Mouse (Mus musculus) CH12.LX (cell line): ENCODE measurements around the gene Mn1. TPM values are rescaled to one million over a fixed set of nuclear protein-coding genes. Genes with fewer than 3 reads are reported as not detected.

ENCODE experiments used
- DNase-seq: peaks from one replicate; pipeline ENCODE4 v3.0.0-alpha.2; 2013; ENCODE audit errors: extremely low read depth
- H3K27ac ChIP-seq: 2 replicates; pipeline ENCODE4 v1.5.1; 2012; ENCODE audit warnings: low read depth, mild to moderate bottlenecking, control low read depth, moderate library complexity; ENCODE audit not compliant: insufficient read depth
- H3K27me3 ChIP-seq: replicated peaks from 2 replicates; pipeline ENCODE3; 2012; ENCODE audit warnings: inconsistent platforms
- H3K36me3 ChIP-seq, 2 experiments: replicated peaks in 1 of 2; 2 replicates each; pipeline versions ENCODE3 to v1.6.1; 2012; ENCODE audit warnings: inconsistent platforms in 1 of 2, low read length in 1 of 2, mild to moderate bottlenecking in 1 of 2, mixed read lengths in 1 of 2, moderate library complexity in 1 of 2; ENCODE audit not compliant: control insufficient read depth in 1 of 2, insufficient read depth in 1 of 2
- H3K4me1 ChIP-seq, 2 experiments: 2 replicates each; pipeline ENCODE4 v1.6.1; 2012; ENCODE audit warnings: inconsistent platforms in 1 of 2, moderate library complexity in 1 of 2; ENCODE audit not compliant: insufficient read depth in 2 of 2, control insufficient read depth in 1 of 2
- H3K4me2 ChIP-seq: 2 replicates; pipeline ENCODE4 v1.6.1; 2012; ENCODE audit warnings: low read depth, mild to moderate bottlenecking, control low read depth; ENCODE audit not compliant: poor library complexity, insufficient read depth, severe bottlenecking
- H3K4me3 ChIP-seq, 3 experiments: fragments of 150-350 bp in 1 of 3; sonication (generic) in 1 of 3; replicated peaks in 1 of 3; 2 replicates each; pipeline versions ENCODE3 to v1.5.1; 2011 to 2012; ENCODE audit warnings: low read depth in 2 of 3, low read length in 2 of 3, mild to moderate bottlenecking in 2 of 3, moderate library complexity in 2 of 3, control low read depth in 1 of 3, improper control_type of control experiment in 1 of 3, inconsistent platforms in 1 of 3, mixed read lengths in 1 of 3; ENCODE audit not compliant: poor library complexity in 1 of 3
- H3K79me2 ChIP-seq: replicated peaks from 2 replicates; pipeline ENCODE4 v1.6.1; 2012; ENCODE audit warnings: mild to moderate bottlenecking, moderate library complexity; ENCODE audit not compliant: control insufficient read depth, poor library complexity, insufficient read depth, severe bottlenecking; ENCODE audit errors: extremely low read depth
- H3K9ac ChIP-seq: 2 replicates; pipeline ENCODE4 v1.6.1; 2012; ENCODE audit warnings: low read depth, mild to moderate bottlenecking, control low read depth, moderate library complexity; ENCODE audit not compliant: insufficient read depth
- H3K9me3 ChIP-seq: replicated peaks from 2 replicates; pipeline ENCODE3; 2012; ENCODE audit warnings: low read length, inconsistent platforms, mixed read lengths
- BHLHE40 ChIP-seq: IDR thresholded peaks from 2 replicates; pipeline ENCODE4 v1.6.1; 2011; ENCODE audit warnings: mild to moderate bottlenecking, low read depth, low read length, improper control_type of control experiment
- CHD1 ChIP-seq: IDR thresholded peaks from 2 replicates; pipeline ENCODE4 v1.6.1; 2012; ENCODE audit warnings: low read depth, low read length, improper control_type of control experiment, inconsistent platforms
- E2F4 ChIP-seq: IDR thresholded peaks from 2 replicates; pipeline ENCODE4 v1.6.1; 2011; ENCODE audit warnings: low read depth, low read length, improper control_type of control experiment; ENCODE audit not compliant: insufficient replicate concordance
- ELF1 ChIP-seq: IDR thresholded peaks from 2 replicates; pipeline ENCODE4 v1.6.1; 2014; ENCODE audit warnings: low read depth, mild to moderate bottlenecking, inconsistent platforms, low read length, improper control_type of control experiment
- EP300 ChIP-seq: IDR thresholded peaks from 2 replicates; pipeline ENCODE4 v1.6.1; 2011; ENCODE audit warnings: low read length, improper control_type of control experiment
- ETS1 ChIP-seq: conservative IDR thresholded peaks from 2 replicates; pipeline ENCODE4 v1.6.1; 2012; ENCODE audit warnings: low read depth, mild to moderate bottlenecking, inconsistent platforms, low read length, improper control_type of control experiment, moderate library complexity
- IRF4 ChIP-seq: IDR thresholded peaks from 2 replicates; pipeline ENCODE4 v1.6.1; 2014; ENCODE audit warnings: low read depth, mild to moderate bottlenecking, inconsistent platforms, low read length, improper control_type of control experiment
- JUN ChIP-seq: IDR thresholded peaks from 2 replicates; pipeline ENCODE4 v1.6.1; 2011; ENCODE audit warnings: low read depth, mild to moderate bottlenecking, low read length, improper control_type of control experiment, moderate library complexity; ENCODE audit not compliant: insufficient read depth
- KAT2A ChIP-seq: IDR thresholded peaks from 2 replicates; pipeline ENCODE4 v1.6.1; 2012; ENCODE audit warnings: low read length, improper control_type of control experiment, inconsistent platforms; ENCODE audit not compliant: insufficient replicate concordance
- MAFK ChIP-seq: IDR thresholded peaks from 2 replicates; pipeline ENCODE4 v1.6.1; 2011; ENCODE audit warnings: low read length, improper control_type of control experiment; ENCODE audit not compliant: insufficient replicate concordance
- MAX ChIP-seq: IDR thresholded peaks from 2 replicates; pipeline ENCODE4 v1.6.1; 2011; ENCODE audit warnings: low read length, improper control_type of control experiment
- MYC ChIP-seq: IDR thresholded peaks from 2 replicates; pipeline ENCODE4 v1.6.1; 2011; ENCODE audit warnings: low read depth, mild to moderate bottlenecking, improper control_type of control experiment, low read length
- NELFE ChIP-seq: IDR thresholded peaks from 2 replicates; pipeline ENCODE4 v1.6.1; 2011; ENCODE audit warnings: low read depth, low read length, improper control_type of control experiment
- POLR2A ChIP-seq: IDR thresholded peaks from 2 replicates; pipeline ENCODE4 v1.6.1; 2011; ENCODE audit warnings: low read depth, mild to moderate bottlenecking, improper control_type of control experiment, low read length
- POLR2AphosphoS2 ChIP-seq: IDR thresholded peaks from 2 replicates; pipeline ENCODE4 v1.6.1; 2011; ENCODE audit warnings: low read depth, low read length, improper control_type of control experiment
- SMC3 ChIP-seq: IDR thresholded peaks from 2 replicates; pipeline ENCODE4 v1.6.1; 2011; ENCODE audit warnings: low read depth, low read length, improper control_type of control experiment
- USF2 ChIP-seq: conservative IDR thresholded peaks from 2 replicates; pipeline ENCODE4 v1.6.1; 2011; ENCODE audit warnings: low read depth, low read length, improper control_type of control experiment
- ZC3H11A ChIP-seq: IDR thresholded peaks from 2 replicates; pipeline ENCODE4 v1.6.1; 2012; ENCODE audit warnings: low read depth, mild to moderate bottlenecking, inconsistent platforms, low read length, improper control_type of control experiment
- ZKSCAN1 ChIP-seq: IDR thresholded peaks from 2 replicates; pipeline ENCODE4 v1.6.1; 2012; ENCODE audit warnings: low read depth, inconsistent platforms, low read length, improper control_type of control experiment, borderline replicate concordance
- ZMIZ1 ChIP-seq: IDR thresholded peaks from 2 replicates; pipeline ENCODE4 v1.6.1; 2012; ENCODE audit warnings: low read depth, mild to moderate bottlenecking, inconsistent platforms, low read length, improper control_type of control experiment
- dilution Hi-C: fragments of 300-500 bp; cut with MboI; formaldehyde crosslinking; loops from 2 replicates; pipeline ENCODE4 v1.14.3; 2020; ENCODE audit warnings: low sequenced_read_pairs; ENCODE audit not compliant: extremely low pct_unique_long_range_greater_than_20kb, extremely low pct_ligation_motif_present
- in situ Hi-C: fragments of 300-500 bp; cut with MboI; formaldehyde crosslinking; loops from 3 replicates; pipeline ENCODE4 v1.14.3; 2019; ENCODE audit warnings: low sequenced_read_pairs, low pct_ligation_motif_present, low pct_unique_long_range_greater_than_20kb, mixed read lengths
- polyA plus RNA-seq: library from polyadenylated mRNA; unstranded; fragments of >175 nt; gene quantifications from 2 replicates; pipeline ENCODE4 v1.2.1, GENCODE M21; 2012; ENCODE audit warnings: low read depth; ENCODE audit not compliant: insufficient read length
- total RNA-seq, 2 experiments: library from RNA; depleted of rRNA; stranded (reverse); fragments of 300-350 nt in 1 of 2; fragments of >200 nt in 1 of 2; gene quantifications; 2 replicates each; pipeline ENCODE4 v1.2.3; 2012 to 2014

Gene Mn1
- total and polyA plus RNA-seq, 3 experiments = not detected

GRCm38 (mm10) chr5:111398471-111398870, 18.7 kb upstream of the Mn1 start:
- DNase-seq = no peak
- Histone ChIP-seq H3K9ac (no peak overlapping the region), H3K79me2 (no peaks in the 10 kb centered on the region), H3K4me3 (no peak overlapping the region), H3K4me1 (peaks cover 0 to 5% of the 10 kb centered on the region in 2 experiments; a peak in 1 of 4 replicates), H3K27me3 (peaks cover 23% of the 10 kb centered on the region), H3K27ac (no peak overlapping the region), H3K4me2 (no peak overlapping the region), H3K36me3 (no peaks in the 10 kb centered on the region), H3K9me3 (no peaks in the 10 kb centered on the region)
- TF ChIP-seq ZC3H11A (no peak), ETS1 (no peak), POLR2AphosphoS2 (no peak), CHD1 (no peak), ZKSCAN1 (no peak), IRF4 (no peak), MYC (no peak), BHLHE40 (no peak), KAT2A (no peak), USF2 (no peak), MAX (no peak), POLR2A (no peak), E2F4 (no peak), NELFE (no peak), ZMIZ1 (no peak), ELF1 (no peak), MAFK (no peak), EP300 (no peak), SMC3 (no peak)
- dilution Hi-C loops (no loop called here), in situ Hi-C loops (loop anchor here (10.0 kb wide), 1 partner anchor 756 kb away; no protein-coding TSS in a partner anchor)

GRCm38 (mm10) chr5:111399271-111399670, 17.9 kb upstream of the Mn1 start:
- TF ChIP-seq USF2 = no peak
- no peak for TF ChIP-seq MYC
- no peak for TF ChIP-seq JUN
- no peak for TF ChIP-seq EP300
- H3K9ac ChIP-seq = no peak overlapping the region
- no peaks in the 10 kb centered on the region for H3K36me3 ChIP-seq
- no peak overlapping the region for H3K4me2 ChIP-seq
- H3K79me2 ChIP-seq = no peaks in the 10 kb centered on the region
- peaks cover 0 to 5% of the 10 kb centered on the region in 2 experiments; a peak in 1 of 4 replicates for H3K4me1 ChIP-seq
- dilution Hi-C loops (no loop called here), in situ Hi-C loops (loop anchor here (10.0 kb wide), 1 partner anchor 756 kb away; no protein-coding TSS in a partner anchor)
- H3K4me3 ChIP-seq = no peak overlapping the region
- H3K27ac ChIP-seq = no peak overlapping the region
- no peak for DNase-seq
- no peaks in the 10 kb centered on the region for H3K9me3 ChIP-seq
- H3K27me3 ChIP-seq = peaks cover 27% of the 10 kb centered on the region
